Mouse (Mus musculus): Measurements from ENCODE around the gene Tent4b. TPM values are rescaled to one million over a fixed set of nuclear protein-coding genes. Genes with fewer than 3 reads are reported as not detected.
A peak's percentile ranks its signal among the peaks of the same experiment; 100 is the strongest.

The Tent4b gene
- 7.0 and 11.3 TPM in 2 replicates for polyA plus RNA-seq (2016; fragmentation: Nextera tagmentation; extraction: Ambion mirVana)

GRCm38 (mm10) chr8:88198945-88199571 lies at the start of gene Tent4b:
TSS of gene Tent4b (plus strand) at chr8:88199213.
- H3K27me3 ChIP-seq (ENCODE audit: insufficient read depth, poor library complexity, severe bottlenecking), result no peaks in the 10 kb centered on the region
- WGBS, result 2% methylated on average over 86 of the region's 97 CpGs

GRCm38 (mm10) chr8:88150910-88151371 lies 48.1 kb upstream of the Tent4b start:
- no peak for DNase-seq (ENCODE audit: low spot score)
- no peaks in the 10 kb centered on the region for H3K9me3 ChIP-seq
- no peaks in the 10 kb centered on the region for H3K4me1 ChIP-seq
- H3K27ac ChIP-seq, result no peak overlapping the region
- WGBS, result 93% methylated on average over 6 of the region's 6 CpGs
- no peaks in the 10 kb centered on the region for H3K27me3 ChIP-seq (ENCODE audit: insufficient read depth, poor library complexity, severe bottlenecking)
- peaks cover 75% of the 10 kb centered on the region for H3K36me3 ChIP-seq
- no peak overlapping the region for H3K4me3 ChIP-seq

More at GRCm38 (mm10) chr8:88198945-88199571, at the start of gene Tent4b:
- peak within 1 kb of the TSS; percentile 93 for H3K4me3 ChIP-seq
- DNase-seq (ENCODE audit: low spot score), result peak; percentile 95
- peaks cover 28% of the 10 kb centered on the region for H3K4me1 ChIP-seq
- peak within 1 kb of the TSS; percentile 98 for H3K27ac ChIP-seq
- no peaks in the 10 kb centered on the region for H3K9me3 ChIP-seq
- H3K36me3 ChIP-seq, result no peaks in the 10 kb centered on the region

GRCm38 (mm10) chr8:88160237-88160995 lies 38.6 kb upstream of the Tent4b start:
- WGBS, result 90% methylated on average over 10 of the region's 10 CpGs
- Histone ChIP-seq H3K4me1 (no peaks in the 10 kb centered on the region), H3K36me3 (peaks cover 87% of the 10 kb centered on the region)

GRCm38 (mm10) chr8:88161439-88161838 lies 37.6 kb upstream of the Tent4b start:
- 74% methylated on average over 5 of the region's 5 CpGs for WGBS
- Histone ChIP-seq H3K4me1 (no peaks in the 10 kb centered on the region), H3K9me3 (no peaks in the 10 kb centered on the region), H3K27ac (no peak overlapping the region), H3K4me3 (no peak overlapping the region), H3K27me3 (ENCODE audit: insufficient read depth, poor library complexity, severe bottlenecking) (no peaks in the 10 kb centered on the region), H3K36me3 (peaks cover 86% of the 10 kb centered on the region)
- no peak for DNase-seq (ENCODE audit: low spot score)

More at GRCm38 (mm10) chr8:88160237-88160995, 38.6 kb upstream of the Tent4b start:
- Histone ChIP-seq H3K9me3 (no peaks in the 10 kb centered on the region), H3K4me3 (no peak overlapping the region), H3K27ac (no peak overlapping the region), H3K27me3 (ENCODE audit: insufficient read depth, poor library complexity, severe bottlenecking) (no peaks in the 10 kb centered on the region)
- DNase-seq (ENCODE audit: low spot score), result no peak

GRCm38 (mm10) chr8:88175264-88175663 lies 23.7 kb upstream of the Tent4b start:
- no peak for DNase-seq (ENCODE audit: low spot score)
- H3K36me3 ChIP-seq, result peaks cover 30% of the 10 kb centered on the region
- WGBS, result 86% methylated on average over 7 of the region's 7 CpGs
- H3K27me3 ChIP-seq (ENCODE audit: insufficient read depth, poor library complexity, severe bottlenecking), result no peaks in the 10 kb centered on the region
- no peaks in the 10 kb centered on the region for H3K4me1 ChIP-seq
- no peak overlapping the region for H3K27ac ChIP-seq
- no peaks in the 10 kb centered on the region for H3K9me3 ChIP-seq
- no peak overlapping the region for H3K4me3 ChIP-seq

GRCm38 (mm10) chr8:88177291-88177690 lies 21.7 kb upstream of the Tent4b start:
- Histone ChIP-seq H3K36me3 (peaks cover 15% of the 10 kb centered on the region), H3K4me3 (no peak overlapping the region), H3K27ac (no peak overlapping the region), H3K4me1 (no peaks in the 10 kb centered on the region), H3K9me3 (no peaks in the 10 kb centered on the region), H3K27me3 (ENCODE audit: insufficient read depth, poor library complexity, severe bottlenecking) (no peaks in the 10 kb centered on the region)
- no peak for DNase-seq (ENCODE audit: low spot score)
- 91% methylated on average over 8 of the region's 8 CpGs for WGBS

- no peak for DNase-seq (ENCODE audit: low spot score)
- Histone ChIP-seq H3K4me3 (no peak overlapping the region), H3K36me3 (no peaks in the 10 kb centered on the region), H3K4me1 (no peaks in the 10 kb centered on the region), H3K27ac (no peak overlapping the region), H3K27me3 (ENCODE audit: insufficient read depth, poor library complexity, severe bottlenecking) (no peaks in the 10 kb centered on the region), H3K9me3 (no peaks in the 10 kb centered on the region)
- WGBS, result 76% methylated on average over 2 of the region's 2 CpGs
These were observed 15.9 kb upstream of the Tent4b start for GRCm38 (mm10) chr8:88183121-88183520.

GRCm38 (mm10) chr8:88184914-88185313 lies 14.1 kb upstream of the Tent4b start:
- Histone ChIP-seq H3K4me3 (no peak overlapping the region), H3K9me3 (no peaks in the 10 kb centered on the region), H3K27me3 (ENCODE audit: insufficient read depth, poor library complexity, severe bottlenecking) (no peaks in the 10 kb centered on the region), H3K27ac (no peak overlapping the region), H3K4me1 (no peaks in the 10 kb centered on the region), H3K36me3 (no peaks in the 10 kb centered on the region)
- 73% methylated on average over 1 of the region's 1 CpGs for WGBS
- peak; percentile 52 for DNase-seq (ENCODE audit: low spot score)

GRCm38 (mm10) chr8:88185716-88186115 lies 13.3 kb upstream of the Tent4b start:
- no peaks in the 10 kb centered on the region for H3K4me1 ChIP-seq
- WGBS, result 83% methylated on average over 6 of the region's 6 CpGs
- peak; percentile 51 for DNase-seq (ENCODE audit: low spot score)

GRCm38 (mm10) chr8:88197328-88197727 lies 1.7 kb upstream of the Tent4b start:
- 32% methylated on average over 3 of the region's 3 CpGs for WGBS
- no peak overlapping the region for H3K4me3 ChIP-seq
- no peaks in the 10 kb centered on the region for H3K27me3 ChIP-seq (ENCODE audit: insufficient read depth, poor library complexity, severe bottlenecking)
- H3K4me1 ChIP-seq, result peaks cover 28% of the 10 kb centered on the region
- peak overlapping the region; percentile 10; the same call in 1 of the 2 replicates for H3K27ac ChIP-seq
- no peaks in the 10 kb centered on the region for H3K36me3 ChIP-seq
- no peaks in the 10 kb centered on the region for H3K9me3 ChIP-seq
- peak; percentile 78 for DNase-seq (ENCODE audit: low spot score)

More at GRCm38 (mm10) chr8:88185716-88186115, 13.3 kb upstream of the Tent4b start:
- Histone ChIP-seq H3K9me3 (no peaks in the 10 kb centered on the region), H3K27ac (no peak overlapping the region), H3K4me3 (no peak overlapping the region), H3K36me3 (no peaks in the 10 kb centered on the region), H3K27me3 (ENCODE audit: insufficient read depth, poor library complexity, severe bottlenecking) (no peaks in the 10 kb centered on the region)

GRCm38 (mm10) chr8:88198551-88198944 lies 465 bp upstream of the Tent4b start:
- Histone ChIP-seq H3K4me1 (peaks cover 28% of the 10 kb centered on the region), H3K4me3 (peak overlapping the region; percentile 93), H3K27me3 (ENCODE audit: insufficient read depth, poor library complexity, severe bottlenecking) (no peaks in the 10 kb centered on the region), H3K27ac (peak overlapping the region; percentile 98), H3K9me3 (no peaks in the 10 kb centered on the region), H3K36me3 (no peaks in the 10 kb centered on the region)
- under 1% methylated on average over 10 of the region's 10 CpGs for WGBS
- no peak for DNase-seq (ENCODE audit: low spot score)

GRCm38 (mm10) chr8:88199700-88200601 lies 938 bp downstream of the Tent4b start:
- H3K27ac ChIP-seq, result peak overlapping the region; percentile 98
- H3K9me3 ChIP-seq, result no peaks in the 10 kb centered on the region
- H3K4me1 ChIP-seq, result peaks cover 34% of the 10 kb centered on the region
- peak overlapping the region; percentile 93 for H3K4me3 ChIP-seq
- H3K27me3 ChIP-seq (ENCODE audit: insufficient read depth, poor library complexity, severe bottlenecking), result no peaks in the 10 kb centered on the region
- no peaks in the 10 kb centered on the region for H3K36me3 ChIP-seq
- peak; percentile 83 for DNase-seq (ENCODE audit: low spot score)
- under 1% methylated on average over 114 of the region's 117 CpGs for WGBS
